Mouse (Mus musculus) frontal cortex, adult (tissue): ENCODE results near the gene Ctsa.

Experiments
- ATAC-seq: cut with Nextera tagmentation; 2 replicates; pipeline ENCODE4 v1.9.2; 2017; ENCODE audit warnings: mild to moderate bottlenecking, moderate library complexity, mixed read lengths; ENCODE audit not compliant: low TSS enrichment

Ctsa gene

DNA sequence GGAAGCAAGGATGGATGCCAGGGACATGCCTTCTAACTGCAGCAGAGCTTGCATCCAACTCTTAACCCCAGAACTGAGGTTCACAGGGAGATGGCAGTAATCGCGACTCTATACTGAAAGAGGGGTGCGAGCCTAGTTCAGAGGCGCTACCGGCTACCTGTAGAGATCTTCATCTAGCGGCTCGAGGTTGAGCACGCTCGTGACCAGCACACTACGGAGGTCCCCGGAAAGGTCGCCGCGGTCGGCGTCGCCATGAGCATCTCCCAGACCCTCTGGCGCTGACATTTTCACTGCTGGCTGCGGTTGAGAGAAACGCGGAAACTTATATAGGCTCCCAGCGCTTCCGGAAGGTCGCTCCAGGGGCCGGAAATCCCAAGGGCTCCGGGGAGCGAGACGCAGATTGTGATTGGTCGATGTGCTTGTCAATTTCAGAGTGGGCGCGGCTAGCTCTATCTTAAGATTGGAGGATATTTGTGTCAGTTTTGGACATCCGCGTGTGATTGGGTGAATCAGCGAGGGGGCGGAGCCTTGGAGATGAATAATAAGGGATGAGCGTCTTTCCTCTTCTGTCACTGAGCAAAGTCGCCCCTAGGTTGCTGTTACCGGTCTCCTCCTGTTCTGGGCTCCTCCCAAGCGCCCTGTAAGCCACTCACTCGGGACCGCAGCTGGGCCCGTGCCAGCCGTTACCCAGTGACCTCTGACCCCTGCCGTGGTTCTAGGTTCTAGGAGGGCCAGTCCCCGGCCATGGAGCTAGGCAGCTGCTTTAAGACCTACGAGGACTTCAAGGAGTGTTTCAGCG, 27.9 kb upstream of the Ctsa start, which contains the start of the genes Acot8 and Zswim3:
Acot8 (minus strand) TSS at position 350 of the 799 bp plus-strand sequence.
Zswim3 (plus strand) TSS at position 566 of the 799 bp plus-strand sequence.
- peak; percentile 97 for ATAC-seq

DNA sequence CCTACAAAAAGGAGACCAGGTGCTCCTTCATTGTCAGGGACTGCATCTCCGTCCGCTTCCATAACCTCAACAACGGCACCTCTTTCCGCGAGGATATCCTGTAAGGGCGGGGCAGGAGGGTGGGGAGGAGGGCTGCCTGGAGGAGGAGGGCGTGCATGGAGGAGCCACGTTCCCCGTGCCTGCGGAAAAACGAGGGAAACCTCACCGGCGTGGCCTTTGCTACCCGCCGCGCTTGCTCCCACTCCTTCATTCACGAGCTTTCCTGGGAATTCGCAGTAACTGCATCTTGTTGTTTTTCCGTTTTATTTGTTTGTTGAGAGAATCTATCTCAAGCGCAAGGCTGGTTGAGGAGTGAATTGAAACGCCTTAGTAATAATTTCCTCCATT, 27.3 kb upstream of the Ctsa start:
- ATAC-seq, result peak; percentile 33

DNA sequence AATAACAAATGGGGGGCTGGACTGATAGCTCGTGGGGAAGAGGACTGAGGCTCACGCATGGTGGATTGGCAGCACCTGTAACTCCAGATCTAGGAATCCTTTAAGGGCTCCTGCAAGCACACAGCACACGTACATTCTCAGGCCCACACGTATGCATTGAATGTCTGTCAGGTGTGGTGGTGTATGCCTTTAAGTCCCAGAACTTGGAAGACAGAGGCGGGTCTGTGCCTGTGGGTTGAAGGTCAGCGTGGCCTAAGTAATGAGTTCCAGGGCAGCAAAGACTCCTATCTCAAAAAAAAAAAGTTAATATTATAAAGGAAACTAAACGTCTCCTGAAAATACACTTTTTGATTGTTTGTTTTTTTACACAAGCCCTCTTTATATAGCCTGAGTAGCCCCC, 26.1 kb upstream of the Ctsa start:
- no peak for ATAC-seq

DNA sequence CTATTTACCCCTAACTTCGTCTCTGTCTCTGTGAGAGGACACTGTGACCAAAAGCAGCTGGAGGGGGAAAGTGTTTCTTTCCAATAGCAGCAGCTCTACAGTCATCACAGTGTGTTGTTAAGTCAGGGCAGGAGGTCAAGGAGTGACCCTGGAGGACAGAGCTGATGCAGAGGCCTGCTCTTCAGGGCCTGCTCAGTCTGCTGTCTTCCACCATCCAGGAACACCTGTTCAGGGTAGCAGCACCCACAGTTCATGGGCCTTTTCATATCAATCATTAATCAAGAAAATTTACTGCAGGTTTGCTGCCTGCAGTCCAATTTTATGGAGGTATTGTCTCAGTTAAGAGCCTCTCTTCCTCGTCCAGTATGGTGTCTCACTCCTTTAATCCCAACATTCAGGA, 19.1 kb upstream of the Ctsa start:
- ATAC-seq, result no peak

DNA sequence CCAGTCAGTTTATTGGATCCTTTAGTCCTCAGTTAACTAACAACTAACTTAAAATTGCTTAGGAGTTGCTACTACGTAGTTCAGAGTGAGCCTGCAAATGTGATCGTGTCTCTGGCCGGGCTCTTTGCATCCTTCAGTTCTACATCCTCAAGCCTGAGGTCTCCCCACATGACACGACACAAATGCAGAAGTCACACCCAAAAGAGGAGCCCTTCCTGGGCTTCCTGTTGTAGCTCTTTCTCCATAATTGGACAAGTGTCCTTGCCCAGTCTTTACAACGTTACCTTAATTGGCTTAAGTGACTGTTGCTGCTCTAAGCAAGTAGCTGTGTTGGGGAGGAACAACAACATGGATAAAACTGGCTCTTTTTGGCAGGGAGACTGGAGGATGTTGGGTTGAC, 17.3 kb upstream of the Ctsa start:
- no peak for ATAC-seq

DNA sequence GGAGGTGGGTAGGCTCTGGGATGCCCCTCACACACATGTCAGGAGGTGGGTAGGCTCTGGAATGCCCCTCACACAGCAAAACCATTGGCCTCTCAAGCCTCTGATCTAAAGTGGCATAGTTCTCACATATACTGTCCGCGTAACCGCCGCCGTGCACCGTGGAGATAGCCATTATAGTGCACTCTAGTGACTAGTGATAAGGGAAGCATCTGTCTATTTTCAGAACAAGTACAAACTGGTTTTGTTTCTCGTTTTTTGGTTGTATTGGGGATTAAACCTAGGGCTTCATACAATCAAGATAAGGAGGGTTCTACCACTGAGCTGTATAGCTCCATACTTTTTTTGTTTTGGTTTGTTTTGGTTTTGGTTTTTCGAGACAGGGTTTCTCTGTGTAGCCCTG, 16.9 kb upstream of the Ctsa start:
- ATAC-seq, result no peak

DNA sequence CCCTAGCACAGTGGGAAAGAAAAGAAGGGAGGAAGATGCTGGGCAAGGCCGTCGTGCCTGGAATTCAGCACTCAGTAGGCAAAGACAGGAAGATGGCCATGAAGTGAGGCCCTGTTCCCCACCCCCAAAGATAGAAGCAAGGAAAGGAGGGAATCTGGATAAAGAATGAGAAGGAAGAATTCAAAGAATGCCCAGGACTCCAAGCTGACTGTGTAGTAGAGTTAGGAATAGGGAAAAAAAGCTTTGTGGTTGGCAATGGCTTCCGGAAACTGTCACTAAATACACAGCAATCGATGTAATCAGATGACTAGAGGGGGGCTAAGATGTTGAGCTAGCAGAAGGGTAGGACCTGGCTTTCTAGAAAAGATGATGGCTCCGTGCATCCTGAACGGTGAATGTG, 15.5 kb upstream of the Ctsa start:
- no peak for ATAC-seq

DNA sequence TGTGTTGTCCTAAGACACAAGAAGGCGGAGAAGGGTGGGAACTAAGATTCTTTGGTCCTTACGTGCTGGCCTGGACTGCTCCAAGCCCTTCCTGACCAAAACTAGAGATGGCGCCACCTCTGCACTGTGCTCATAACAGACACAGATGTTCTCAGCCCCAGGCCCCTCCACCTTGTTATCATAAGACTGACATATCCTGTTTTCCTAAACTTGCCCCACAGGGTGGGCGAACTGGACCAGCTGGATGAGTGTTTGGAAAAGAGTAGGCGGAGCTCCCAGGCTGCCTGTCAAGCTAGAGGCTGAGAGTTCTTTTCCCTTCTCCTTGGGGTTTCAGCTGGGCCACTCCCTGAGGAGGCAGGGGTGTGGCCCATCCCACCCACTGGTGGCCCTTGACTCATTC, 15.0 kb upstream of the Ctsa start:
- ATAC-seq, result no peak

DNA sequence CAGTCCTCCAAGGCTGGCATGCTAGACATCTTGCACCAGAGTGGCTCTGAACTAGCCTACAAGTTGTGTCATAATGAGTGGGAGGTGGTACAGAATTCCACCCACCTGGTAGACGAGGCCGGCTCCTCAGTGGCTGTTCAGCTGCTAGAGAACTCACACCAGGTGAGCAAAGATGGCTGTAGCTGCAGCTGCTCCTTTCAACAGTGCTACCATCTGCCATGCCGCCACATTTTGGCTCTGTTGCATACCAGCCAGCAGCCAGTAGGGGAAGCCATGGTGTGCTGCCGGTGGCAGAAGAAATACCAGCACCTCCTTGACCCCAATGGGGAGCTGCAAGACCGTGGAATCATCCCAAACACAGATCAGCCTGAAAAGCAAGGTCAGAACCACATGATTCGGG, 11.6 kb upstream of the Ctsa start:
- ATAC-seq, result 0 out of 2 replicates have a peak, but pooled peaks have one; percentile 14

DNA sequence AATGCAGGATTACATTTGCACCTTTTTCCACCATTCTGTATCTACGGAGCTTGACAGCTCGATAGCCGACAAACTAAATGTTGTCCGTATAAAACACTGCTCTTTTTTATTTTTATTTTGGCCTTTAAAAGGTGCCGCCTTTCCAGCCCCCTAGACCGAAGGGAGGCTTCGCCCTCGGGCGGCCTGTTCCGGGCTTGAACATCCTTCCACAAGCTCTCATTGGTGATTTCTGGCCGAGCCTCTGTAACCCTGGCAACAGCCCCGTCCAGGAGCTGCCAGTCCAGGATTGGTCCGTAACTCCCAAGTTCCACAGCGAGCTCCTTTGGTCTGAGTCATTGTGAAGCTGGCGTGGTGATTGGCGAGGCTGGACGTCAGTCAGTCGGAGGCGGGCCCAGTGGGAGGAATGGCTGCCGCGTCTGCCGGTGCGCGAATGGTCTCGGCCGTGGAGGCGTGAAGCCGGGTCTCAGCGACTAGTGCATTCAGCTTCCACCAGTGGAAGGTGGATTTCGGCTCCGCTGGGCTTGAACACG, 10.0 kb upstream of the Ctsa start, which contains the start of gene Zswim1:
Zswim1 (plus strand) TSS at position 51 of the 530 bp plus-strand sequence.
- peak; percentile 95 for ATAC-seq

DNA sequence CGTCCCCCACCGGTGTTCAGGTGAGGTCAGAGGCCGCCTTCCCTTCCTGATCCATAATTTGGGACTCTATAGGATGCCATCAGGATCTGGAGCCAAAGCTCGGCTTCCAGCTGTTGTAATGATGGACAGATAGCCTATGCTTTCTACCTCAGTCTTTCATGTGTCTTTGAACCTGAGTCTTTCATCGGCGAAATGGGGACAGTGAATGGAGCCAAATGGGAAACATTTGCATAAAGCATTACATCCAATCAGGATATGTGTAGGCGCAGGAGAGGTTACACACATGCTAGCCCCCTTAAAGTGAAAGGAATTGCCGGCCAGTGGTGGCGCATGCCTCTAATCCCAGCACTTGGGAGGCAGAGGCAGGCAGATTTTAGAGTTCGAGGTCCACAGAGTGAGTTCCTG, 9.5 kb upstream of the Ctsa start:
- ATAC-seq, result peak; percentile 58

DNA sequence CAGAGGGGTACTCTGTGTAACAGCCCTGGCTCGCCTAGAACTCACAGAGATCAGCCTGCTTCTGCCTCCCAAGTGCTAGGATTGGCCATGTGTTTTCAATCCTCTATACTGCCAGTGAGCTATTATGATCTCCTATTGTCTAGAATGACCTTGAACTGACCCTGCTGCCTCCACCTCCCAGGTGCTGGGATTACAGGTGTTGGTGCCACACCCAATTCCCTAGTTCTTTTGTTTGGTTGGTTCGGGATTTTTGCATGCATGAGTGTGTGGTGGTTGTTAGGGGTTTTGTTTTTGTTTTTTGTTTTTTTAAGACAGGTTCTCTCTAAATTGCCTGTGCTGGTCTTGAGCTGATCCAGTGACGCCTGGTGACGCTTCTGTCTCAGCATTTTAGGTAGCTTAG, 8.7 kb upstream of the Ctsa start:
- no peak for ATAC-seq

DNA sequence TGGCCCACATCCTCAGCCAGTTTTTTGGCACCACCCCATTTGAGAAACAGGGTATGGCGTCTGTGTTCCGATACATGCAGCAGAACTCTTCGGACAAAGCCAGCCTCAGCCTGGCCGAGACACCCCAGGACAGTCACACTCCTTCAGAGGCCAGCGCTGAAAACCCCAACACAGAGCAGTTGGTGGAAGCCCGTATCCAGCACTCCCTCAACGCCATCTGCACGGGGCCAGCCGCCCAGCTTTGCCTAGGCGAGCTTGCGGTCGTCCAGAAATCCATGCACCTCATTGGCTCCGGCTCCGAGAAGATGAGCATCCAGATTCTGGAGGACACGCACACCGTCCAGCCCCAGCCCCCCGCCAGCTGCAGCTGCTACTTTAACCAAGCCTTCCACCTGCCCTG, 7.2 kb upstream of the Ctsa start:
- ATAC-seq, result no peak

DNA sequence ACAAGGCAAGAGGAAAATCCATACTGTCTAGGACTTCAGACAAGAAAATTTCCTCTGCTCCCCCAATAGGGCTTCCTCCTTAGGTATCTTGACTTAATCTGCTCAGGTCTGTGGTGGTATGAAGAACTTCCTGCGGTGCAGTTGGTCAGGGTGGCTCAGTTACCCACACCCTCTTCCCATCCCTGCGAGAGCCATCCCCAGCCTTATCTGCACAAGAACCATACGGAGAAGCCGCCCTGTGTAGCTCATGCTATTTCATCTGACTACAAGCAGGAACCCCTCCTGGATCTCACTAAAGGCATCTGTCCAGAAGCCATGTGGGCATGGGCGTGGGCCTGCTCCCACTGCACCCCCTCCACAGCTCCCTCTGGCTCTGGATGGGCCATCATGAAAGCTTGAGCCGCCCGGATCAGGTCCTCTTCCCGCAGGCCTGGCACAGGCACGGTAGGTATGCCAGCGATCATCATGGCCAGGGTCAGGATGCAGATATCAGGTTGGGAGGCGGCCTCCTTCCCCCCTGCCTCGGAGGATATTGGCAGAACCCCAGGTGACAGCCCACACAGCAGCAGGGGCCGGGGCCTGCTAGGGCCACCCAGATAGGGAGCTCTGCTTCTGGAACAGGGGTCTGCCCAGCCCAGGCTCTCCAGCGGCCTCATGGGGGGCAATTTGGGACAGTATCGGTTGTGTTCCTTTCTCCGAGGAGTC, 5.4 kb upstream of the Ctsa start:
- no peak for ATAC-seq

DNA sequence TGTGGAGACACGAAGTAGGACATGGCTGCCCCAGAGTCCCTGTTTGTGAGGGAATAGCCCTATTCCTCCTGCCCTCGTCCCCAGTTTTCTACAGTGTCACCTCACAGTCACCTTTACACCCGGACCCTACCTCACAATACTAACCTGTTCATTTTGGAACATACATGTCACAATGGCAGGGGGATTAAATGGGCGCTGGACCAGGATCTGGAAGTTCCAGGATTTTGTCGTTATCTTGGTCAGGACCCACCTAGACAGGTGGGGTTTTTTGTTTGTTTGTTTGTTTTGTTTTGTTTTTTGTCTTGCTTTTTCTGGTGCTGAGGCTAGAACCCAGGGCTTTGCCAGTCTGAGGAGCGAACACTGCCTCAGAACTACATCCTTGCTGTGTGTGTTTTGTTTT, 4.2 kb upstream of the Ctsa start, which contains the start of gene Spata25:
Spata25 (minus strand) TSS at position 101 of the 400 bp plus-strand sequence.
- ATAC-seq, result no peak

DNA sequence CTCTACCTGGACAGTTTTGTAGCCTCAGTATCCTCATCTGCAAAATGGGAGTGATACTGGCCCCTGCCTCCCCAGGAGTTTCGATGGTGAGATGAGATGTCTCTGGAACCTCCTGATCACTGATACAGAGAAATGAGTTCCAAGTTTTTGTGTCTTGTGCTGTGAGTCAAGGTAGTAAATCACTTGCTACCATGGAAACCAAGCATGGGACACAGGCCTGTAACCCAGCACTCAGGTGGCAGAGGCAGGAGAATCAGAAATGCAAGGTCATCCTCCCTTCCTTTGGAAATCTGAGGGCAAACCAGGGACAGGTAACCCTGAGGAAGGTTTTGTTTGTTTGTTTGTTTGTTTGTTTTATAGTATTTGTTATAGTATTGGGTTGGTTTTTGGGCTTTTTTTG, 3.6 kb upstream of the Ctsa start:
- ATAC-seq, result no peak

DNA sequence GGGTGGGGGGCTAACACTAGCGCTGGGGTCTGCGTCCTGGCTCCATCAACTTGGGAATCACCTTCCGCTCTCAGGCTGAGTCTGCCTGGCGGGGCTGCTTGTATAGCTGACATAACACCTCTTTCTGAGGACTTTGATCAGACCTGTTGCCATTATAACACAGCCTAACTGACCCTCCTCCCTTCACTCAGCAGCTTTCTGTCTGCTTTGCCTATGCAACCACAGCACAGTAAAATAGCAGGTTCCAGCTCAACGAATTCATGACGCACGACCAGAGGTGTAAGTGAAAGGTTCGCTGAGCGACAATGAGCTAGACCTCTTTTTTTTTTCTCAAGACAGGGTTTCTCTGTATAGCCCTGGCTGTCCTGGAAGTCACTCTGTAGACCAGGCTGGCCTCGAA, 1.6 kb upstream of the Ctsa start:
- no peak for ATAC-seq

DNA sequence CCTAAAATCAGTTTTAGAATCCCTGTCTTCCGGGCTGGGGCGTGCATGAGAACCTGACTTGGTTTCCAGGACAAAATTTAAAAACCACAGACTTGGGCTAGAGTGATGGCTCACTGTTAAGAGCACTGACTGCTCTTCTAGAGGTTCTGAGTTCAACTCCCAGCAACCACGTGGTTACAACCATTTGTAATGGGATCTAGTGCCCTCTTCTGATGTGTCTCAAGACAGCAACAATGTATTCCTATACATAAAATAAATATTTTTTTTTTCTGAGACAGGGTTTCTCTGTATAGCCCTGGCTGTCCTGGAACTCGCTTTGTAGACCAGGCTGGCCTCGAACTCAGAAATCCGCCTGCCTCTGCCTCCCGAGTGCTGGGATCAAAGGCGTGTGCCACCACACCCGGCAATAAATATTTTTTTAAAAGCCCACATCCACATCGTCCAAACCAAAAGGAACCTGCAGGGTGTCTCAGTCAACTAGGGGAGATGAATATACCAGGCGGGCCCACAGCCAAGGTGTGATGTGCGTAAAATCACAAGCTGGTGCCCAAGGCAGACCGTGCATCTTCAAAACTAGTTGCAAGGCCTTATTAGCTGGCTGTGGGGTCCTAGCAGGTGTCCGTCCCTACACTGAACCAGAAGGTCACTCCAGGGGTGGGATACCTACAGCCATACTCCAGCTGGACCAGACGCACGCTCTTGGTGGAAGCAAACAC, 483 bp upstream of the Ctsa start:
- ATAC-seq, result no peak

DNA sequence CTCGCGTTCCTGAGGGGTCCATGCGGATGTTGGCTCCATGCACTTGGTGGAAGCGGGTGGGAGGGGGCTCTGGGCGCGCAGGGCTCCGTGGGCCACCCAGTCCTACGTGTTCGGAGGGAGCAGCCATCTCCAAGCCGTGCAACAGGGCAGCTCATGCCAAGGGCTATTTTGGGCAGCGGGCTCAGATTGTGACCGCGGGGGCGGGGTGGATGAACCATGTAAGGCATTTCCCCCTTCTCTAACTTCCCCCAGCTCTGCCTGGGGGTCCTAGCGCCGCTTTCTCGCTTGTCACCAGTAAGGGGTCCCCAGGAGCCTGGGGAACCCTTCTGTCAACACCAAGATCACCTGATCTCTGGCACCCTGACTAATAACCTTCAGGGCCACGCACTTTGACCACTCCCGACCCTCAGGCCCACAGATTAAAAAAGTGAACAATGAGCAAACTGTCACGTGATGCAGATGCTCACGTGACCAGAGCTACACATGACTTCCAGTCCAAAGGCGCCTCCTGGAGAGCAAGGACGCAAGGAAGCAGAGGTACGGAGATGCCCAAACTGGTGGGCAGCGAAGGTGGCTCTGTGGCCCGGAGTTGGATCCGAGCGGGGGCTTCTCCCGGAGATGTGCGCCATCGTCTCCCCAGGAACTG, 764 bp downstream of the Ctsa start, which contains the start of gene Neurl2:
Neurl2 (minus strand) TSS at position 143 of the 646 bp plus-strand sequence.
- peak; percentile 42 for ATAC-seq

DNA sequence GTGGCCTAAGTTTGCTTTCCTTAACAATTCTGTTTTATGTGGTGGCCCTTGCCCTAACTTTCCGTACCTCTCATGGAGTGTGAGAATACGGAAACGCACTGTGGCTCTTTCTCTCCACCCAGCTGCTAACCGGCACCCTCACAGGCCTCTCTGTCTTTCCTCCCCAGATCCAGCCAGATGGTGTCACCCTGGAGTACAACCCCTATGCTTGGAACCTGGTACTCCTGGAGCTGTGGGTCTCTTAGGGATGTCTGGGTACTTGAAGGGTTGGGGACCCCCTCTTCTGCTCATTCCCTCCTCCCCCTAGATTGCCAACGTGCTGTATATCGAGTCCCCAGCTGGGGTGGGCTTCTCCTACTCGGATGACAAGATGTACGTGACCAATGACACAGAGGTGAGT, 1.9 kb downstream of the Ctsa start:
- peak; percentile 48; the same call in 1 of the 2 replicates for ATAC-seq

DNA sequence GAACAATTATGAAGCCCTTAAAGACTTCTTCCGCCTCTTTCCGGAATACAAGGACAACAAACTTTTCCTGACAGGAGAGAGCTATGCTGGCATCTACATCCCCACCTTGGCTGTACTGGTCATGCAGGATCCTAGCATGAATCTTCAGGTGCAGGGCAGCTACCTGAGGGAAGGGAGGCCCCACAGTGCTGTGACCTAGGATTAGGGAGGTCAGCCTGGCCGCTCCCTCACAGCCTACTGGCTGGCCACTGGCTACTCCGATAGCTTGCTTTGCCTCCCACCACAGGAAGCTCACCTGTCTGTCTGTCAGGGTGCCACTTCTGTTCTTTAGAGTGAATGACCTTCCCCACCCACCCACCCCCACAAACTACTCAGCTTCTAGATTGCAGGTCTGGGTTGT, 2.5 kb downstream of the Ctsa start:
- no peak for ATAC-seq

DNA sequence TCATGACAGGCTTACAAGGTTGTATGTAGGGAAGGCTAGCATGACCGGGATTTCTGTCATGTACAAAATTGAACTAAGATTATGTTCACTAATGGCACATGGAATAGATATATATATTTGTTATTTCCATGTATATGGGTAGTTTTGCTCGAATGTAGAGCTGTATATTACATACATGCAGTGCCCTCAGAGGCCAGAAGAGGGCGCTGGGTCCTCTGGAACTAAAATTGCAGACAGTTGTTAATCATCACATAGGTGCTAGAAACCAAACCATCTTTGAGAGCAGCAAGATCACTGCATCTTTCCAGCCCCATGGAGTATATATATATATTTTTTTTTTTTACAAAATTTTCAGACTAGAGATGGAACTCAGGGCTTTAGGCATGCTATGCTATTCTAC, 13.1 kb downstream of the Ctsa start:
- ATAC-seq, result no peak
